Mouse (Mus musculus): ENCODE data around the gene Ptf1a.
A peak's percentile ranks its signal among the peaks of the same experiment; 100 is the strongest.

The Ptf1a gene

GRCm38 (mm10) chr2:19444931-19445831 is at the start of gene Ptf1a:
Ptf1a (plus strand) TSS chr2:19445663.
- DNase-seq = peak in 1 of 2 experiments; percentile 42

- DNase-seq = no peak
Observed at GRCm38 (mm10) chr2:19405409-19405808, 40.1 kb upstream of the Ptf1a start.

DNA sequence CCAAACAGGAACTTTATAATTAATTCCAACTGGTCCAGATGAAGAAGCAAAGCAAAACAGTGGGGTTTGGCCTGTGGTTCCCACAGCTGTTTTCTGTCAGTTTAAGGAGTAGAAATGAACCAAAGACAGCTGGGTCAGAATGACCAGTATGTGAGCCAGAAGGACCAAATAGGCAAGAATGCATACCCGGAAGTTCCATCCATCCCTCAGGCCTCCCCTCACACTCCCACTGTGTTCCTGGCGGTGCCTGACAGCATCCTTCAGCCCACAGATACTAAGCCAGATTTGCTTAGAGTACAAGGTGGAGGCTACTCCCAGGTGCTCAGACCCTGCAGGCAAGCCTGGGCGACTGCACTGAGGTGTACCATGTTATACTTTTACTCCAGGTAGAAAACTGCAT is 38.9 kb upstream of the Ptf1a start:
- no peak for DNase-seq

- peak; percentile 84 to 91 for DNase-seq
Observed at GRCm38 (mm10) chr2:19414222-19414965, 31.1 kb upstream of the Ptf1a start.

DNA sequence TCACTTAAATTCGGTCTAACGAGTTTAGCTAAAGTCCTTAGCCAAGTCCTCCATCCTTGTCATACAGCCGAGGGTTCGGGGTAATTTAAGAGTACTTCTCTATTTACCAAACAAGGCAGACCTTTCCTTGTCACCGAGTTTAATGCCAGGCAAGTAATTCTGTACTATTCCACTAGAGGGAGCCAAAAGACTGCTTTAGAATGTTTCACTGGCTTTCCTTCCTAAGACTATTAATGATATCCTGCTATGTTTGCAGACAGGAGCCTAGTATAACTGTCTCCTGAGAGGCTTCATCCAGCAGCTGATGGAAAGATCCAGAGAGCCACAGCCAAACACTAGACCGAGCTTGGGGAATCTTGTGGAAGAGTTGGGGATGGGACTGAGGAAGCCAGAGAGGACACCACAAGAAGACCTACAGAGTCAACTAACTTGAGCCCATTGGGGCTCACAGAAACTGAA is 30.4 kb upstream of the Ptf1a start:
- peak; percentile 59 to 84 for DNase-seq

DNA sequence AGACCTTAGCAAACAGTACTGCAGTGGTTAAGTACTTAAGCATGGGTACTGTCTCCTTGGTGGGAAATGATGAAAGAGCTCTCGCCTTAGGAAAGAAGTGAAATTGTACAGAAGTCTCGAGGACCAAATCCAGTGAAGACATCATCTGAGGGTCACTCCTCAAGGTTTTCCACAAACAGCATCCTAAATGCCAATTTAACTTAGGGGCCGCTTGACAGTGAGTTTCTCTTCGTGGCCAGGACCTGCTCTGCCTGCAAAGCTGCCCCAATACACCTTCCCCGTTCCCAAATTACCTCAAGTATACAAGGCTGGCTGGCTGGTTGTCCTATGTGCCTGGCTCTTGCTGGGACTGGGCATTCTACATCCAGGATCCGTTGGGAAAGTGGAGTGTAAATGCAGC is 29.4 kb upstream of the Ptf1a start:
- DNase-seq = no peak

DNA sequence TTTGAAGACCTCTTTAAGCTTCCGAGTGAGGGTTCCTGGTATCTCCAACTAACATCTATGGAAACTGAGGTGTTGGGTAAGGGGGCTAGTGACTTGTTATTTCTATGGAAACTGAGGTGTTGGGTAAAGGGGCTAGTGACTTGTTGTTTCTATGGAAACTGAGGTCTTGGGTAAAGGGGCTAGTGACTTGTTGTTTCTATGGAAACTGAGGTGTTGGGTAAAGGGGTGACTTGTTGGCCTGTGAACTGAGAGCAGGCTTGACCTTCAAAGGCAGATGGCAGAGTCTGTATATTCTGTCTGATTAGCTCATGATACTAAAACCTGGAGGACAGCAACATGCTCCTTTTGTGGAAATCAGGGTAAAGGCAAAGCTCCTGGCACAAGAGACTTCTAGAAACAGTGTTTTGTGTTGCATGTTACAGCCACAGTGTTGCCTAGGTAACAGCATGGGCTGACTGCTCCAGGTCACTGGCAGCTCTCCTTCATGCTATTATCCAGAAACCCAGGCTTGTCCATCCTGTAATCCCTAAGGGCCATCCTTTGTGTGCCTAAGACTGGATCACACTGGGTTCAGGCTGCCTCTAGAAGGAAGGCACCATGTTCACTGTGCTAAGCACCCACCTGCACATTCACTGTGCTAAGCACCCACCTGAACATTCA is 25.6 kb upstream of the Ptf1a start:
- no peak for DNase-seq

DNA sequence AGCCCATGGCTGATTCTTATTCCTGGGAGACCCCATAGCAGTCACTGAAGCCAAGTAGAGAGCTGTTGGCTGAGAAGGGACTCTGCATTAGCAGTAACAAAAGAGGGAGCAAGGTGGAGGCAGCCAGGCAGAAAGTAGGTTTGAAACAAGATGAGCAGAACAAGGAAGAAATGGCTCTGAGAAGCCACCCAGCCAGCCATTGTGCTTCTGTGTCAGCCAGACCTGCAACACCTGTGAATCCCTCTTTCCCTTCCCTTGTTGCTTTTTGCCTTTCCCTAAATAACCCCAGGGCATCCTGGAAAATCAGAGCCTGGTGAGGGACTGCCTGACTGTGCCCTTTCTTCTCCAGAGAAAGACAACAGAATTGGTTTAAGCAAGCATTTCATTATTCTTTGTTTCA is 23.2 kb upstream of the Ptf1a start:
- DNase-seq = no peak

GRCm38 (mm10) chr2:19423086-19423485 is 22.4 kb upstream of the Ptf1a start:
- DNase-seq = peak; percentile 4 to 17

DNA sequence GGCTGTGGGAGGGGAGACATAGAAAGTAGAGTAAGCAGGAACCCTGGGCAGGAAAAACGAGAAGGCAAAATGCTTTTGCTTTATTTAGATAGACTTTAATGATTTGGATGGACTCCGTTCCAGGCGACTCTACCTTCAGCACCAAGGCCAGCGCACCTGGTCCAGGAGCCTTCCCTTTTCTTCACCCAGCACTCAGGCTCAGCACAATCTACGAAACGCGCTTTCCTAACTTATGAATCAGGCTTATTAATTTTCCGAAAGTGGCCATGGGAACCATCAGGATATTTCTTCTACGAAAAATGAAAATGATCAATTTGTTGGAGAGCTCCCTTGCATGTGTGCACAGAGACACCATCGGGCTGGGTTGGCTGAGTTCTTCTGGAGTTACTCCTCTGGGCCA is 16.4 kb upstream of the Ptf1a start:
- DNase-seq = no peak

DNA sequence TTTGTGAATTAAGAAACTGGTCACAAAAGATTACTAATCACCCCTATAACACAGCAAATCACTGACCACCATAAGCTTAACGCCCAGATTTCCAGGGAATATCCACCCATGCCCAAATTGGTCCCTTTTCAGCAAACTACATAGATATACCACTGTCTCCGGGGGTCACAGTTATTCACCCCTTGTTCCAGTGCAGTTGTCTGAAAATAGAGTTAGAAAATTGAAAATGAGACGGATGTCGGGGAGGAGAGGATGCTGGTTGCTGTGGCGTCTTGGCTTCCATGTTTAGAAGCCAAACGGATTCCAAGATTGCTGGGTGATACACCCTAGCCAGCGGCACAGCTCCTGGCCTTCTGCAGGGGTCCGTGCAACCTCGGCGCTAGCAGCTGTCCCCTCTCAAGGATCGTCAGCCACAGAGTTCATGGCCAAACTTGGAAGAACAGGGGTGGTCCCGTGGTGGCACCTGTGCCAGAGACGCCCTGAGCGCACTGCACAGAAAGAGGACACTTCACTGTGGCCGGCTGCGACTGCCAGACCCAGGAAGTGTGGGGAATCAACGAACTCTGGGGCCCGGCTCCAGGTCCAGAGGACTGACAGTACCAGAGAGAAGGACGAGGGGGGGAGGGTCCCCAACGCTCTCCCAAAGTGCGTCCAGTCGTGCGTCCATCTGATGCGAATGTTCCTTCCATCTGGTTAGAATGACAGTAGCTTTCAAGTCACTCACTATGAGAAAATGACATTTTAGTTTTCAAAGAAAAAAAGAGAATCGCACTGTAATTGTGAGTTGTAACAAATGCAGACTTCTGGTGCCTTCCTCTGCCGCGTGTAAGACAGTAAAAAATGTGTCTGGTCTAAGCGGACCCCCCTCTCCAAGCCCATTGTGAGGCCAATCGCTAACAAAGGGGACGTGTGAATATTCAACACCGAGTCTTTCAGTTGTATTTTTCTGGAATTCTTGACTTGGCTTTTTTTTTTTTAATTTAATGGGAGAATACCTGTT is 15.5 kb upstream of the Ptf1a start:
- DNase-seq = peak in 1 of 2 experiments; percentile 36

GRCm38 (mm10) chr2:19430746-19431145 is 14.7 kb upstream of the Ptf1a start:
- peak; percentile 33 to 45 for DNase-seq

DNA sequence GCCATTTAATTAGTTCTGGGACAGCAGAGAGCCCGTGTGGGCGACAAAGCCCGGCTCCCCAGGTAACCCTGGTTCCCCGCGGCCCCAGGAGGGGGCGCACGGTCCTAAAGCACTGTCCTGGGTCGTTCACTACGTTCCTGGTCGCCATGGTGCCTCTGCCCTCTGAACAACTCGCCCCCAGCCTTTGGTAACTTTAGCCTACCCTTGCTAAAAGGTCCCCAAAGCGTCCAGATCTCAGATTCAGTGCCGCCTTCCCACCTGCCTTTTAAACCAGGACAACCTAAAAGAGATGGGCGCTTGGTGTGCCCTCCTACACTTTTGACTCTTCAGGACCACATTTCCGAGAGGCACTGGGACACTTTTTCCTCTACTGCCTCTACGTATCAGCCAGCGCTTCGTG is 14.3 kb upstream of the Ptf1a start:
- DNase-seq = peak in 1 of 2 experiments; percentile 32

GRCm38 (mm10) chr2:19431614-19432323 is 13.7 kb upstream of the Ptf1a start:
- peak in 1 of 2 experiments; percentile 4 for DNase-seq

GRCm38 (mm10) chr2:19444346-19444745 is 1.1 kb upstream of the Ptf1a start:
- DNase-seq = no peak

GRCm38 (mm10) chr2:19445871-19446501 is 523 bp downstream of the Ptf1a start:
- peak in 1 of 2 experiments; percentile 10 for DNase-seq

DNA sequence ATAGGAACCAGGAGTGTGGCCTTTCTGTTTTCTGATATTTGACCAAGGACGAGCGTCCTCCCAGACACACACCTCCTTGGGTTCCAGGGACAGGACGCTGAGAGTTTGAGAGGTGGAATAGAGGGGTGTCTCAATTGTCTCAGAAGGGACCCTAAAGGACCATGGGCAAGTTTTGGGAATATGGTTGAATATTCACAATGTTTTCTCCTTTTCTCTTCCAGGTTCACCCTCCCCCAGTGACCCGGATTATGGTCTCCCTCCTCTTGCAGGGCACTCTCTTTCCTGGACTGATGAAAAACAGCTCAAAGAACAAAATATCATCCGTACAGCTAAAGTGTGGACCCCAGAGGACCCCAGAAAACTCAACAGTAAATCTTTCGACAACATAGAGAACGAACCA is 1.3 kb downstream of the Ptf1a start:
- DNase-seq = no peak

GRCm38 (mm10) chr2:19448042-19448700 is 2.7 kb downstream of the Ptf1a start:
- DNase-seq = peak; percentile 52 to 63

DNA sequence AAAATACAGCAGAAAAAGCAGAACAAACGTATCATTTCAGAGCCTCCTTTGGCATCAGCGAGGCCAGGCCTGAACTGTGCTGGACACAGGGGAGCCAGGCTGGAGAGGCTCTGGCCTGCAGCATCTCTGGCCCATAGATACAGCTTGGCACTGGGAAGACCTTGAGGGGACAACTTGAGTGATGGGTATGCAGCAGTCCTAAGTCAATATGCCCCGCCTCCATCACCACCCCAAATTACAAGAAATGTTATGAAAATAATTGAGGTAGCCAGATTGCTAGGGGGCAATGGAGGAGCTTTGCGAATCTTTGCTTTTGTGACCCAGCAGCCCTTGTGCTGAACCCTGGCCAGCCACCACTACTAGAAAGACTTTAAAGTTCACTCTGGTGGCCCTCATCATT is 3.8 kb downstream of the Ptf1a start:
- no peak for DNase-seq

DNA sequence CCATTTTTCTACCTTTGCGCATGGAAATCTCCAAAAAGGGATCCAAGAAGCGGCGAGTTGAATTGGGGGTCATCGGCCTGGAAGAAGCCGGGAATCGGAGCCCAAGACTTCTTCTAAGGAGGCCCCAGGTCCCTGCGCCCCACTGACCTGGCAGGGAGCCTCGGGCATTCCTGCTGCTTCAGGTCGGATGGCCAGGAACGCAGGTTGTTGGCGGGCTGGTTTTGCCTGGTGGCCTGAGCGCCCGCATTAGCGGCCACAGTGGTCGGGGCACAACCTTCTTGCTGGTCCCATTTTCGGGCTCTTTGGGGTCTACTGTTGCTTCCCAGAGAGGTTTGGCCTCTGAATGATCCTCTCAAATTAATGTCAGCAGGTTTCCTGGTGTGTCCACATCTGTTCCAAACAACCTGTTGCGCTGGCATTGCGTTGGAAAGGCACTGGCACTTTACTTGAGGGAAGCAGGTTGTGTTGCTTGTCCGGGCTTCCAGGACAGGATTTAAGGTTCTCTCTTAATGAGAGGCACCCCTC is 7.1 kb downstream of the Ptf1a start:
- no peak for DNase-seq

Measured in cerebellum, postnatal 14 days (tissue).